Mouse (Mus musculus): ENCODE measurements at regions not wholly inside any gene's neighbourhood (a gene's known extent, or its start where the extent isn't known, plus 50 kb on each side); places are given as distances from the start of the nearest gene placed in this dataset.
A peak's percentile ranks its signal among the peaks of the same experiment; 100 is the strongest.

GRCm38 (mm10) chr1:35415646-35416045 lies 565.9 kb downstream of the Plekhb2 start:
- DNase-seq (ENCODE audit: extremely low spot score in 1 of 2, low spot score in 1 of 2), result peak in 1 of 2 experiments; percentile 39

- peak in 1 of 2 experiments; percentile 22 for DNase-seq (ENCODE audit: extremely low spot score in 1 of 2, low spot score in 1 of 2)
Observed at GRCm38 (mm10) chr1:35428126-35428840, 578.5 kb downstream of the Plekhb2 start.

GRCm38 (mm10) chr1:35429471-35429870 lies 579.7 kb downstream of the Plekhb2 start:
- peak; percentile 40 to 51 for DNase-seq (ENCODE audit: extremely low spot score in 1 of 2, low spot score in 1 of 2)

- DNase-seq (ENCODE audit: extremely low spot score in 1 of 2, low spot score in 1 of 2), result peak in 1 of 2 experiments; percentile 13
Observed at GRCm38 (mm10) chr1:35435721-35436120, 585.9 kb downstream of the Plekhb2 start.

GRCm38 (mm10) chr1:35447345-35447744 lies 597.6 kb downstream of the Plekhb2 start:
- DNase-seq (ENCODE audit: extremely low spot score in 1 of 2, low spot score in 1 of 2), result no peak

GRCm38 (mm10) chr1:35452441-35453107 lies 602.8 kb downstream of the Plekhb2 start:
- no peak for DNase-seq (ENCODE audit: extremely low spot score in 1 of 2, low spot score in 1 of 2)

- no peak for DNase-seq (ENCODE audit: extremely low spot score in 1 of 2, low spot score in 1 of 2)
Observed at GRCm38 (mm10) chr1:35457591-35457990, 607.8 kb downstream of the Plekhb2 start.

GRCm38 (mm10) chr1:35465081-35465480 lies 603.1 kb upstream of the Hs6st1 start:
- peak; percentile 10 to 68 for DNase-seq (ENCODE audit: extremely low spot score in 1 of 2, low spot score in 1 of 2)

- DNase-seq (ENCODE audit: extremely low spot score in 1 of 2, low spot score in 1 of 2), result no peak
Observed at GRCm38 (mm10) chr1:35469185-35469753, 598.9 kb upstream of the Hs6st1 start.

- peak in 1 of 2 experiments; percentile 12 for DNase-seq (ENCODE audit: extremely low spot score in 1 of 2, low spot score in 1 of 2)
Observed at GRCm38 (mm10) chr1:35478262-35478661, 589.9 kb upstream of the Hs6st1 start.

GRCm38 (mm10) chr1:35495963-35496362 lies 572.2 kb upstream of the Hs6st1 start:
- peak; percentile 2 to 7 for DNase-seq (ENCODE audit: extremely low spot score in 1 of 2, low spot score in 1 of 2)

GRCm38 (mm10) chr1:35522951-35523350 lies 545.2 kb upstream of the Hs6st1 start:
- no peak for DNase-seq (ENCODE audit: extremely low spot score in 1 of 2, low spot score in 1 of 2)

GRCm38 (mm10) chr1:35523790-35524362 lies 544.3 kb upstream of the Hs6st1 start:
- peak; percentile 6 to 36 for DNase-seq (ENCODE audit: extremely low spot score in 1 of 2, low spot score in 1 of 2)

GRCm38 (mm10) chr1:35524788-35525187 lies 543.4 kb upstream of the Hs6st1 start:
- DNase-seq (ENCODE audit: extremely low spot score in 1 of 2, low spot score in 1 of 2), result peak; percentile 26 to 56

GRCm38 (mm10) chr1:35527750-35528476 lies 540.3 kb upstream of the Hs6st1 start:
- no peak for DNase-seq (ENCODE audit: extremely low spot score in 1 of 2, low spot score in 1 of 2)

- DNase-seq (ENCODE audit: extremely low spot score in 1 of 2, low spot score in 1 of 2), result peak; percentile 29 to 43
Observed at GRCm38 (mm10) chr1:35535470-35535869, 532.7 kb upstream of the Hs6st1 start.

- no peak for DNase-seq (ENCODE audit: extremely low spot score in 1 of 2, low spot score in 1 of 2)
Observed at GRCm38 (mm10) chr1:35536276-35536675, 531.9 kb upstream of the Hs6st1 start.

GRCm38 (mm10) chr1:35548845-35549244 lies 519.4 kb upstream of the Hs6st1 start:
- DNase-seq (ENCODE audit: extremely low spot score in 1 of 2, low spot score in 1 of 2), result no peak

GRCm38 (mm10) chr1:35551503-35551902 lies 516.7 kb upstream of the Hs6st1 start:
- DNase-seq (ENCODE audit: extremely low spot score in 1 of 2, low spot score in 1 of 2), result no peak

GRCm38 (mm10) chr1:35562786-35563185 lies 505.4 kb upstream of the Hs6st1 start:
- peak; percentile 7 to 14 for DNase-seq (ENCODE audit: extremely low spot score in 1 of 2, low spot score in 1 of 2)

- peak; percentile 30 to 46 for DNase-seq (ENCODE audit: extremely low spot score in 1 of 2, low spot score in 1 of 2)
Observed at GRCm38 (mm10) chr1:35575203-35575602, 493.0 kb upstream of the Hs6st1 start.
